Mouse (Mus musculus) midbrain, embryonic 10.5 days (tissue): ENCODE measurements around the gene Micall1. TPM values are rescaled to one million over a fixed set of nuclear protein-coding genes. Genes with fewer than 3 reads are reported as not detected.

Experiments used
- DNase-seq: peaks from one replicate; pipeline ENCODE4 v3.0.0-alpha.2; 2017; ENCODE audit warnings: low spot score
- H3K27ac ChIP-seq: fragments of 300-500 bp; sonication (generic); replicated peaks from 2 replicates; pipeline ENCODE4 v1.5.1; 2016; ENCODE audit warnings: mild to moderate bottlenecking
- H3K27me3 ChIP-seq: fragments of 300-500 bp; sonication (generic); 2 replicates; pipeline ENCODE4 v1.6.1; 2016; ENCODE audit warnings: low read depth, mild to moderate bottlenecking; ENCODE audit not compliant: poor library complexity, severe bottlenecking
- H3K36me3 ChIP-seq: fragments of 300-500 bp; sonication (generic); 2 replicates; pipeline ENCODE4 v1.6.1; 2016; ENCODE audit warnings: mild to moderate bottlenecking, moderate library complexity
- H3K4me1 ChIP-seq: fragments of 300-500 bp; sonication (generic); 2 replicates; pipeline ENCODE4 v1.6.1; 2016
- H3K4me3 ChIP-seq: fragments of 300-500 bp; sonication (generic); 2 replicates; pipeline ENCODE4 v1.5.1; 2016; ENCODE audit warnings: mild to moderate bottlenecking, moderate library complexity
- H3K9me3 ChIP-seq: fragments of 300-500 bp; sonication (generic); replicated peaks from 2 replicates; pipeline ENCODE4 v1.6.1; 2016; ENCODE audit warnings: mild to moderate bottlenecking
- WGBS: fragments of 180-500 bp; shearing (Covaris S2); methylation state at CpG from one replicate; pipeline ENCODE4 v1.1.7; 2016; 5-methylcytosine and 5-hydroxymethylcytosine counted together
- polyA plus RNA-seq: library from polyadenylated mRNA; unstranded; fragments of >200 nt; fragmentation: Nextera tagmentation; extraction: Ambion mirVana; gene quantifications from 2 replicates; pipeline ENCODE4 v1.2.1, GENCODE M21; 2016

Gene Micall1
- polyA plus RNA-seq, 1 experiment from 2014 or later: 5.2 TPM

DNA sequence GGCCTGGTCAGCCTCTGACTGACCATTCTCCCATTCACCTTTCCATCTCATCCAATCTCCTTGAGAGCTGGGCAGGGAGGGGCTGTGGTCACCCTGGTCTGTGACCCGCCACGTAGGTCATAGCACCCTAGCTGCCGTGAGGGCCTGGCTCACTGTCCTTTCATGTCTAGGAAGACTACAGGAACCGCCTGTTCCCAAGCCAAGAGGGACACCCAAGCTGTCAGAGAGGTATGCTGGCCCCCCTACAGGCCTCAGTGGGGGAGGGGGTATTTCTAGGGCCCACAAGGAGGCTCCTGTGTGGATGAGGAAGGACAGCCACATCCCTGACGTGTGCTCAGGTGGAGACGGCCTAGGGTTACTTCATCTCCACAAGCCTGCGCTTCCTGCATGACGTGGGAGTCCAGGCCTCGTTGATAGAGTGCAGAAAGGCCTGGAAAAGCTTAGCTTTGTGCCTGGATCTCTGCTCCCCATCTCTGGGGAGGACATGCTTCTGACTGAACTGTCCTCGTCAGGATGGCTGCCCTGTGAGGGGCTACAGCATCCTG is 15.7 kb downstream of the Micall1 start:
- Histone ChIP-seq H3K36me3 (peaks cover 76% of the 10 kb centered on the region), H3K9me3 (no peaks in the 10 kb centered on the region), H3K4me3 (no peak overlapping the region), H3K4me1 (no peaks in the 10 kb centered on the region), H3K27me3 (no peaks in the 10 kb centered on the region), H3K27ac (no peak overlapping the region)
- DNase-seq: no peak
- 82% methylated on average over 10 of the region's 10 CpGs for WGBS

DNA sequence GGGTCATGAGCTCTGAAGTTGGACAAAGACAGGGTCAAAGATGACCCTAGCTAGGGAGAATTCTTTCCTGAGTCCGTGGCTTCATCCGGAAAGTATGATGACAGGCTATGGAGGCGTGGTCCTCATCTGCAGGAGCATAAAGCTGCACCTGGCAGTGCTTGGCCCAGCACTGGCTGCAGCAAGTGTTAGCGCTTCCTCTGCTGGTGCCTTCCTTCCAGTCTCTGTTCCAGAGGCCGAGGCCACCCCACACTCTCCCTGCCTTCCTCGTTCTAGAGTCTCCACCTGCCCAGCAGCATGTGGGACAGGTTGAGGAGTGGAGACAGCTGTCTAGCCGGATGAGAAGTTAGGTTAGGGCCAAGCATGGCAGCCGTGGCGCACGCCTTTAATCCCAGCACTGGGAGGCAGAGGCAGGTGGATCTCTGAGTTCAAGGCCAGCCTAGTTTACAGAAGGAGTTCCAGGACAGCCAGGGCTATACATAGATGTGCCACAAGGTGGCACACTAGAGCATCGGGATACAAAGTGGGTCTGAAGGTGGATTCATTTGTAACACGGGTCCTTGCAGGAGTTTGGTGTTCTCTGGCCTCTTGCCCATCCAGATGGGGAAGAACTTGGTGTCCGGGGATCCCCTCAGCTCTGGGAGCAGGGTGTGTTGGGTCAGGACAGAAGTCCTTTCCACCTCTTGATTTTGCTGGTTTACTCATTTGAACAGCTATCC is 17.7 kb downstream of the Micall1 start:
- DNase-seq: peak; percentile 51
- no peaks in the 10 kb centered on the region for H3K9me3 ChIP-seq
- H3K36me3 ChIP-seq: peaks cover 82% of the 10 kb centered on the region
- H3K27ac ChIP-seq: no peak overlapping the region
- H3K4me1 ChIP-seq: no peaks in the 10 kb centered on the region
- 85% methylated on average over 13 of the region's 13 CpGs for WGBS
- H3K27me3 ChIP-seq: no peaks in the 10 kb centered on the region
- no peak overlapping the region for H3K4me3 ChIP-seq

DNA sequence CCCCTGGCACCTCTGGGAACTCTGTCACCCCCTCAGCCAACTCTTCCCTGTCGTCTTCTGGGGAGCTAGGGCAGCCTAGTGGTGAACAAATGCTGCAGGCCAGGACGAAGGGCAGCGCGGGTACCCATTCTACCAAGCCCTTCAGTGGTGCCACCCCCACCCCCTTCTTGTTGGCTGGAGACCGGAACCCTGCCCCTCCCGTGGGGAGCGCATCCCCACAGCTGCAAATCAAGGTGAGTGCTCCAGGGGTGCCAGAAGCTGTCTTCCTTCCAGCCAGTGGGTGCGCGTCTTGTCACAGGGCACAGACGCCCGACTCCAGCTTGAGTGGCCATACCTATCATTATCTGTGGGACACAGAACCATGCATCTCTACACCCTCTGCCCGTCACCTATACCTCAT is 18.4 kb downstream of the Micall1 start:
- Histone ChIP-seq H3K4me3 (no peak overlapping the region), H3K4me1 (no peaks in the 10 kb centered on the region), H3K36me3 (peaks cover 89% of the 10 kb centered on the region), H3K9me3 (no peaks in the 10 kb centered on the region), H3K27me3 (no peaks in the 10 kb centered on the region), H3K27ac (no peak overlapping the region)
- no peak for DNase-seq
- WGBS: 91% methylated on average over 12 of the region's 12 CpGs

DNA sequence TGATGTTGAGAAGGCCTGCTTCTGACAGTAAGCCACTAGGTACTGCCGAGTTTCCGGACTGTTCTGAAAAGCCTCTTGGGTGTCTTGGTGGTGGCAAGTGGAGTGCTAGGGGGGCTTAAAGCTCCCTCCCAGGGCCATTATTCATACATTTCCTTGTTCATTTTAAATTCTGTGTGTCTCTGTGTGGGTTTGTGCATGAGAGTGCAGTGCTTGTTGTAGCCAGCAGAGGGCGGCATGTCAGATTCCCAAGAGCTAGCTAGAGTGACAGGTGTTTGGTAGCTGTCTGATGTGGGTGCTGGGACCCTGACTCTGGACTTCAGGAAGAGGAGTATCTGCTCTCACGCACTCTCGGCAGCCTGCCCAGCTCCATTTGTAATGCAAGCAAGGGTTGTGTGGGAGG is 19.5 kb downstream of the Micall1 start:
- H3K27ac ChIP-seq: no peak overlapping the region
- H3K4me3 ChIP-seq: no peak overlapping the region
- H3K27me3 ChIP-seq: no peaks in the 10 kb centered on the region
- H3K9me3 ChIP-seq: no peaks in the 10 kb centered on the region
- H3K4me1 ChIP-seq: no peaks in the 10 kb centered on the region
- peaks cover 91% of the 10 kb centered on the region for H3K36me3 ChIP-seq
- no peak for DNase-seq
- 95% methylated on average over 5 of the region's 5 CpGs for WGBS

DNA sequence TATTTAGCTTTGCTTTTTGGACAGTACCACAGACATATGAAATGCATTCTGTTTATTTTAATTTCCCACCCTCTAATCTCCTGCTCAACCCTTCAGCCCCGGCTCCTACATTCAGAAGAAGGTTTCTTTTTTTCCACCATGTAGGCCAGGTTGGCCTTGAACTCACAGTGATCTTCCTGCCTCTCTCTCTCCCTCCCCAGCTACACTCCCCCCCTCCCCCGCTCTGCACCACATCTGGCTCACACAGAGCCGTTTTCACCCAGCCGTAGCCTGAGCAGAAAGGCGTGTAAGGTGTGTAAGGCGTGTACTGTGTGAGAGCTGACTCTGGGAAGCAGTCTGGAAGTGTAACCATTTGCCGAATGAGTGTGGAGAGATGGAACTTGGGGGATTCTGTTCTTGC is 20.6 kb downstream of the Micall1 start:
- peaks cover 89% of the 10 kb centered on the region for H3K36me3 ChIP-seq
- 87% methylated on average over 7 of the region's 7 CpGs for WGBS
- DNase-seq: no peak
- H3K4me1 ChIP-seq: no peaks in the 10 kb centered on the region
- H3K27ac ChIP-seq: no peak overlapping the region
- H3K9me3 ChIP-seq: no peaks in the 10 kb centered on the region
- no peak overlapping the region for H3K4me3 ChIP-seq
- no peaks in the 10 kb centered on the region for H3K27me3 ChIP-seq

DNA sequence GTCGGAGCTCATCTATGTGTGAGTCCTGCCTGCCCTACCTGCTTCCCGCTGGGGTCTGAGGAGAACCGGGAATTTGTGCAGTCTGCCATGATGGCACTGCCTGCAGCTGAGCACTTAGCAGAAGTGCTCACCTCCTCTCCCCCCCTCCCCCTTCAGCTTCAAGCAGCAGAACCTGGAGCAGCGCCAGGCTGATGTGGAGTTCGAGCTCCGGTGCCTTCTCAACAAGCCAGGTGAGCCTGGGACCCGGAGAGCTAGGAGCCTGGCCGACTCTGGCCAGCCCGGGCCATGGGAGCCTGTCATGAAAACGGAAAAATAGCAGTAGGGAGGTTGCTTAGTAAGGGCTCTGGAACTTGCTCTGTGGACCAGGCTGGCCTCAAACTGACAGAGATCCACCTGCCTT is 22.1 kb downstream of the Micall1 start:
- Histone ChIP-seq H3K27ac (no peak overlapping the region), H3K4me1 (no peaks in the 10 kb centered on the region), H3K36me3 (peaks cover 77% of the 10 kb centered on the region), H3K4me3 (no peak overlapping the region), H3K27me3 (no peaks in the 10 kb centered on the region), H3K9me3 (no peaks in the 10 kb centered on the region)
- no peak for DNase-seq
- 83% methylated on average over 10 of the region's 10 CpGs for WGBS

- H3K36me3 ChIP-seq: peaks cover 70% of the 10 kb centered on the region
- H3K27ac ChIP-seq: no peak overlapping the region
- H3K4me3 ChIP-seq: no peak overlapping the region
- H3K27me3 ChIP-seq: no peaks in the 10 kb centered on the region
- H3K9me3 ChIP-seq: no peaks in the 10 kb centered on the region
- H3K4me1 ChIP-seq: no peaks in the 10 kb centered on the region
- no peak for DNase-seq
- 76% methylated on average over 7 of the region's 7 CpGs for WGBS
Observed at GRCm38 (mm10) chr15:79131442-79131841, 22.7 kb downstream of the Micall1 start.

GRCm38 (mm10) chr15:79133191-79133661 is 24.5 kb downstream of the Micall1 start:
- H3K9me3 ChIP-seq: no peaks in the 10 kb centered on the region
- H3K27ac ChIP-seq: no peak overlapping the region
- H3K27me3 ChIP-seq: no peaks in the 10 kb centered on the region
- no peak for DNase-seq
- peaks cover 52% of the 10 kb centered on the region for H3K36me3 ChIP-seq
- H3K4me1 ChIP-seq: no peaks in the 10 kb centered on the region
- no peak overlapping the region for H3K4me3 ChIP-seq
- WGBS: 88% methylated on average over 6 of the region's 6 CpGs

- H3K27me3 ChIP-seq: no peaks in the 10 kb centered on the region
- WGBS: 81% methylated on average over 9 of the region's 9 CpGs
- H3K4me3 ChIP-seq: no peak overlapping the region
- H3K36me3 ChIP-seq: peaks cover 42% of the 10 kb centered on the region
- H3K4me1 ChIP-seq: no peaks in the 10 kb centered on the region
- no peaks in the 10 kb centered on the region for H3K9me3 ChIP-seq
- DNase-seq: no peak
- H3K27ac ChIP-seq: no peak overlapping the region
Observed at GRCm38 (mm10) chr15:79134496-79135270, 26.0 kb downstream of the Micall1 start.

DNA sequence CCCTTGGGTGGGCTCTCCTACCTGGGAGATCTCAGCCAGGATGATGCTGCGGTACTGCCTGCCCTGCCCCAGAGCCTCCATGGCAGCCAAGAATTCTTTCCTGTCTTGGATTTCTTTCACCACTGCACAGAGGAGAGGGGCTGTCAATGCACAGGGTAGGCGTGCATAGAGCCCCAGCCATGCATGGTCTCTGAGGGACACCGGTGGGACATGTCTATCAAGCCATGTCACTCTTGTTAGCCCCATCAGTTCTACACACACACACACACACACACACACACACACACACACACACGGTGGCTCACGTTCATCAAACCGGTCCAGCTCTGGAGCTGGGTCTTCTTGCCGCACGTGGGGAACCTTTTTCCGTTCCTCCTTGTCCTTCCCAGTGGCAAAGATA is 26.6 kb downstream of the Micall1 start:
- Histone ChIP-seq H3K27ac (no peak overlapping the region), H3K27me3 (peaks cover 6% of the 10 kb centered on the region; the same call in 1 of the 2 replicates), H3K4me3 (no peak overlapping the region), H3K36me3 (peaks cover 35% of the 10 kb centered on the region), H3K4me1 (peaks cover 4% of the 10 kb centered on the region), H3K9me3 (no peaks in the 10 kb centered on the region)
- whole genome bisulfite sequencing: 80% methylated on average over 9 of the region's 9 CpGs
- no peak for DNase-seq

DNA sequence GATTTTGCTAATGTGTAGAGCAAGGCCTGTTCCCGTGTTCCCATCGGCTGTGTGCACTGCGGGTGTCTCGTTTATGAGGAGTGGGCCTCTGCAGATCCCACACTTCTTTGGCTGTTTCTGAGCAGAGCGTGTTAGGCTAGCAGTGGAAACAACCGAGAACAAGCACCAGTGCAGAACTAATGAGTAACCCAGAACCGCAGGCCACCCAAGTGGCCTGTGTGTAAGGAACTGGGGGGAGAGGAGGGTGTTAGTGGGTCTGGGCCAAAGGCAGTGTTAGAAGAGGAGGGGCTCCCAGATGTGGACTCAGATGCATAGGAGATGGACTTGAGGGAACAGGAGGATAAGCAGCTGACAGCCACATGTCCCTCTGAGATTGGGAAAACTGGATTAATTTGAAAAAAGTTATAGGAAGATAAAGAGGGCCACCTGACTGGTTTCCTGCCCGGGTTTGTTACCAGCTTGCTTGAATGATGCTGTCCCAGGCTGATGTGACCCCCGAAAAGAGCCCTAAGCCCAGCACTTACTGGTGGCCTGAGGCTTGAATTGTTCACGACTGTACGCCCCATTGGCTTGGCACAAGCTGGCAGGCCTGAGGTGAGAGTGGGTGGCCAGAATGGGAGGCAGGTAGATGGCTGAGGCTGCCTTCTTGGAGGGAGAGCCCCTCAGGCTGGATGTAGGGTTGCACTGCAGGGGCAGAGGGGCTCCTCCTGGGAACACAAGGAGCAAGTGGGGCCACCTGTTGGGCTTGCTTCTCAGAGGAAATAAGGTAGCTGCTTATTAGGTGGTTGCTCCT is 27.3 kb downstream of the Micall1 start:
- Histone ChIP-seq H3K9me3 (no peaks in the 10 kb centered on the region), H3K27me3 (peaks cover 8% of the 10 kb centered on the region; the same call in 1 of the 2 replicates), H3K4me3 (no peak overlapping the region), H3K4me1 (peaks cover 9% of the 10 kb centered on the region), H3K27ac (no peak overlapping the region), H3K36me3 (peaks cover 29% of the 10 kb centered on the region)
- 80% methylated on average over 11 of the region's 11 CpGs for WGBS
- no peak for DNase-seq

- Histone ChIP-seq H3K27ac (no peak overlapping the region), H3K9me3 (no peaks in the 10 kb centered on the region), H3K4me3 (no peak overlapping the region), H3K27me3 (peaks cover 8% of the 10 kb centered on the region; the same call in 1 of the 2 replicates), H3K36me3 (peaks cover 14% of the 10 kb centered on the region), H3K4me1 (peaks cover 23% of the 10 kb centered on the region)
- DNase-seq: no peak
- 57% methylated on average over 10 of the region's 10 CpGs for WGBS
Observed at GRCm38 (mm10) chr15:79139640-79140039, 30.9 kb downstream of the Micall1 start.
